Mouse (Mus musculus) brain, embryonic 18.5 days (tissue): ENCODE results near the gene Ror1.

Experiments used
- DNase-seq: peaks from one replicate; pipeline ENCODE4 v3.0.0-alpha.2; 2012; ENCODE audit warnings: low read depth, low spot score

The Ror1 gene

DNA sequence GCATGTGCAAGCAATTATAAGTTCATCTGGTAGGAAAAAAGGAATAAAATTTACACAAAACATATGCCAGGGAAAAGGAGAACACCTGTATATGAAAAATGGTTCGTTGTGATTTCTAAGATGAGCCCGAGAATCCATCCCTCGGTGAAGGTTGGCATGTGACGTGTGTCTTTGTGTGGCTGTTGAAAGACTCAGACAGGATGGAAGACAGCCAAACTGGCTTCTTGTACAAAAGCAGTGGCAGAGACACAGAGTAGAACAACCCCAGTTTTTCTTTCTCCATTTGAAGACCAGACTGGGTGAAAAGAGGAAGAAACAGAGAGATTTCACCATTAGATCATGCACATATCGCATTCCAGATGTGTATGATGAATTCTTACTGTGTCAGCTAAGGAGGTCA, 62.8 kb downstream of the Ror1 start:
- DNase-seq = no peak

- peak; percentile 32 for DNase-seq
These were observed 64.6 kb downstream of the Ror1 start for GRCm38 (mm10) chr4:100160156-100160555.

DNA sequence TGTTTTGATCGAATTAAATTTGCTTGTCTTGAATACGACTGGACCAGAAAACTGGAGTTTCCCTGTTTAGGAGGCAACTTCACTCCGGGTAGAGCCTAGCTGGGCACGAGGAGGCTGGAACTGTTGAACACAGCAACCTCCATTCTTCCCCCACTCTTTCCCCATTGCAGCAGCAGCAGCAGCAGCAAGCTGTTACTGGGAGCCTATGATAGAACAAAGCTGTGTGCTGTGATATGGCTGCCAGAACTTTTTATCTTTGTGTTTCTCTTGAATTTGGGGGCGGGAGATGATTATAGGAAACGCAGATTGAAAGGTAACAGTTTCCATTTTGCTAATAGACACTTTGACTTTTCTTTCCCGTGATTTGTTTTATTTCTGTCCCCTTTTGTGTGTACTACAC, 70.2 kb downstream of the Ror1 start:
- no peak for DNase-seq

DNA sequence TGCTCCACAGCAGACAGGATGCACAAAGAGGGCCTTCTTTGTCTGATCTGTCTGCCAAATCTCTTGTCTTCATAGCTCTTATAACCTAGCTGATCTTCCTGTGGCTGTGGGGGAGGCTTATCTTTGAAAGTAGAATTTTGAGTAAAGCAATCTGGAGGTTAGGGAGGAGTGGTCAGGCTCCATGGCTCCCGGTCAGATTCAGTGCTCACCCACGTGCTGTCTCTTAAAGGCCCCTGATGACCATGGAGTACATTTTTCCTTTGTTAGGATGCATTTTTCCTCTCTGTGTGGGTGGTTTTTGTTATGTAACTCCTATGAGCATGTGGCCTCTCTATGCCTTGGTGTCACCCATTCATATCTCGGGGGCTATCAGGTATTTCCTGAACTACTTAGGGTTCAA, 71.3 kb downstream of the Ror1 start:
- no peak for DNase-seq

DNA sequence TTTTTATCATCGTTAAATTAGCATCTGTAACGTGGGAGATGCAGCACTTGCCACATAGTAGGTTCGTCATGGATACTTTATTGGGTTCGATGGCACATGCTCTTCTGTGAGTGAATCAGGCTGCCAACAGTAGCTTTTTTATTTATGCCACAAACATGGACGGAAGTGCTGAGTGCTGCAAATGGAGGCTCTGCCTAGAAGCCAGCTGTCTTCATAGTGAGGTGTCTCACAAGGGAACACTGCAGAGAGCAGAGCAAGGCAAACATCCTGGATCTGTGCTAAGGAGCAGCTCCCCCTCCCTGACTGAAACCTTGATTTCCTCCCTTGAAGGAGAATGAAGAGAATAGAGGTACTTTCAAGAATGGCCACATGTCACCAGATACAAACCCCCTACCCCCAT, 74.1 kb downstream of the Ror1 start:
- DNase-seq = no peak

GRCm38 (mm10) chr4:100170161-100170650, 74.6 kb downstream of the Ror1 start:
- no peak for DNase-seq

DNA sequence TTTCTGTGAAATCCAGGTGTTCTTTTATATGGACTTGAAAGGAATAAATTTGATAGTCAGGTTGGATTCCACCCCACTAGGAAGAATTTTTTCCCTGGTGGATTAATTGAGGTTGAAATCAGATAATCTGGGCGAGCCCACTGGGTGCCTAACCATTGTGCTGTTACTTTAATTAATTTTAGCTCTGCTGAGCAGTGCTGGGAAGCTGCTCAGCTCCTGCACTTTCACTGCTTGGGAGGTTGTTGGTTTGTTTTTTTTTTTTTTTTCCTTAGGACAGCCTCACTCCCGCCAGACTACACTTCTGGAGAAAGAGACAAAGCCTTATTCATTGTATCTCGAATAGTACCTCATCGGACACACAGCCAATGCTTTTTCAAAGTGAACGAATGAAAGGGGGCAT, 75.2 kb downstream of the Ror1 start:
- DNase-seq = no peak

DNA sequence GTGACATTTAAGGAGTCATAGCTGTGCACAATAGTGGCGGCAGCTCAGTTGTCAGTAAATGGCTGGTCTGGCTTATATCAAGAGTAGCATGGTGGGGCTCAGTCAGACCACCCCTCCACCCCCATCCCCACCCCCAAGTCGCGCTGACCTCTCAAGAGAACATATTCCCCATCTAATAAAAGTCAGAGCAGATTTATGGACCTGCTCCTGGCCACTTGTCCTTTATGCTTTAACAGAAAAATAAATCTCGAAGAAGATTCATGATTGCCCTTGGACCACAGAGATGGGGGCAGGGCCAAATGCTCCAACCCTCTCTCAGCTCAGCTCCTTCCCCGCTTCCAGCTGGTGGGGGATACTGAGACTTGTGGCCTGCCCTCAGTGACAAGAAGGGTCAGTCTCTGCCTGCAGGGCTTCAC, 75.9 kb downstream of the Ror1 start:
- DNase-seq = no peak

DNA sequence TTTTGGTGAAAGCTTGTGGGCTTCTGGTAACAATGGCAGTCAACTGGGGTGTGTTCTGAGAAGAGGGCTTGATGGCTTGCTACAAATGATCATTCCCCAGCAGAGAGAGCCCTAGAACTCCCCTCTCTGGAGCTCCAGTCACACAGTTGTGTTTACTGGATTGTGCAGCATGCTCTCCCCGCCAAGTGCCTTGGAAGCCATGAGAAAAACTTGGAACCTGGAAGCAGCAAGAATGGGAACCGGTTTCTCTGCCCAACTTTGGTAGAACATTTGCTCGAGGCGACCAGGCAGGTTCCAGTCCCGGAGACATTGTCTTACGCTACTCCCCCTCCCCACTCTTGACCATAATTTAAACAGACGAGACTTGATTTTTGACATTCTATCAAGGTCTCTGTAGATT, 80.0 kb downstream of the Ror1 start:
- no peak for DNase-seq

- DNase-seq = no peak
These were observed 82.7 kb downstream of the Ror1 start for GRCm38 (mm10) chr4:100178316-100178715.

DNA sequence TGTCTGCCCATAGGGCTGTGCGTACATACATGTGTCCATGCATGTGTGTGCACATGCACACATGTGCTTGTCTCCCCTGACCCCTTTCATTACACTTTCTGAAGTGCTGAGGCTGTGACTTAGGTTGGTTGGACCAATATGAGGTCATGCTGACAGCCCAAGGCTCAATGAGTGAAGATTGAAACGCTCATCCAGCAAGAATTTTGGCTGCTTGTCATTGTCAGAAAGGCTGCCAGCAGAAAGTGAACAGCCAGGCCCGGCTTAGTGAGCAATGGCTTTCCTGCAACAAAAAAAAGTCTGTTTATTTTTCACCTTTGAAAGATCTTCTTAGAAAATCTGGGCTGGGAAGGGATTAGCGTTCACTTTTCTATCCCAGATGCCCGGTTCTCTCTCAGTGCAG, 86.1 kb downstream of the Ror1 start:
- DNase-seq = no peak

DNA sequence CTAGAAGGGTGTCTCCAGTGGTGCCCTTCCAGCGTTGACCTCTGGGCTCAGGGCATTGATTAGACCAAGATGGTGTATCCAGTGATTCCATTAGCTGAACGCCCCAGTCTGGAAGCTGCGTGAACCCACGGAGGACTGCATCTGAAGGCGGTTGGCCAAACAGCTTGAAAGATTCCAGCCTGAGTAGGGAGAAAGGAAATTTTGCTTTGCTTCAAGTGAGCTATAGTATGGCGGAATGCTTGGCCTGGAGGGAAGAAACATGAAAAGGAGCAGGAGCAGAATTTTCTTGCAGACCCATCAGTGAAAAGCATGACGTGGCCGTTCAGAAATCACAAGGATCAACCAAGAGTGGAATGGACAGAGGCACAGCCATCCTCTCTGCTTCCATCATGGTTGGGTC, 91.2 kb downstream of the Ror1 start:
- DNase-seq = no peak

GRCm38 (mm10) chr4:100187563-100188200, 92.1 kb downstream of the Ror1 start:
- no peak for DNase-seq

- DNase-seq = no peak
These were observed 92.7 kb downstream of the Ror1 start for GRCm38 (mm10) chr4:100188201-100188699.

GRCm38 (mm10) chr4:100191483-100191882, 95.9 kb downstream of the Ror1 start:
- no peak for DNase-seq

GRCm38 (mm10) chr4:100194136-100194535, 98.5 kb downstream of the Ror1 start:
- DNase-seq = no peak

- no peak for DNase-seq
These were observed 100.7 kb downstream of the Ror1 start for GRCm38 (mm10) chr4:100196255-100196793.

DNA sequence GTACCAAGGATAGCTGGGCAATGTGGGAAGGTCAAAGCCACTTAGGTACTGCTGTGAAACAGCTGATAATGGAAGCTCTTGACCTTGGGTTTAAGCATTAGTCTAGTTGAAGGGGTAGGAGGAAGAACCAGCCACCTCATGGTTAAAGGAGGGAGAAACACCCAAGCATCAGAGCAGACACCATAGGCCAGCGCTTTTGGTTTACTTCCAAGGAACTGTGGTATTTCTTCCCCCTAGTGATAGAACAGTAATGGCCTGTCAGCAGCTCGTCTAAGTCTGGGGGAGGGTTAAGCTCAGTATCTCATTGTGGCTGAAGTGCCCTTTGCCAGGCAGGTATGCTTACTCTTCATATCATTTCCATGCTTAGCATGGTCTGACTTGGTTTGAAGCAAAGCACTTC, 102.7 kb downstream of the Ror1 start:
- no peak for DNase-seq

DNA sequence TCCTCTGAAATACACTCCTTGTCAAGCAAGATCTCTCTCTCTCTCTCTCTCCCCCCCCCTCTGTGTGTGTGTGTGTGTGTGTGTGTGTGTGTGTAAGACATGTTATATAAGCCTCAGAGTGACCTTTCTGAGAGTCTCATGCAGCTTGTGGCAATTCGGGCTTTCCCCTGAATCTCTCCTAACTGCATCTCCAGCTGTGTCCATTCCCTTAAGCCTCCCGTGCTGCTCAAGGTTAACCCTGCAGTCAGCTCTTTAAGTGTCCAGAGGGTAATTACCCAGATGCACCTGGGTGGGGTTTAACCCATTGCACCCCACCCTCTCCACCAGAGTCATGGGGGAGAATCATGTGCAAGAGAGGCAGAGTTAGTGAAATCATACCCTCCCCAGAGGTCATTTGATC, 105.7 kb downstream of the Ror1 start:
- no peak for DNase-seq

- no peak for DNase-seq
These were observed 107.5 kb downstream of the Ror1 start for GRCm38 (mm10) chr4:100203066-100203465.

DNA sequence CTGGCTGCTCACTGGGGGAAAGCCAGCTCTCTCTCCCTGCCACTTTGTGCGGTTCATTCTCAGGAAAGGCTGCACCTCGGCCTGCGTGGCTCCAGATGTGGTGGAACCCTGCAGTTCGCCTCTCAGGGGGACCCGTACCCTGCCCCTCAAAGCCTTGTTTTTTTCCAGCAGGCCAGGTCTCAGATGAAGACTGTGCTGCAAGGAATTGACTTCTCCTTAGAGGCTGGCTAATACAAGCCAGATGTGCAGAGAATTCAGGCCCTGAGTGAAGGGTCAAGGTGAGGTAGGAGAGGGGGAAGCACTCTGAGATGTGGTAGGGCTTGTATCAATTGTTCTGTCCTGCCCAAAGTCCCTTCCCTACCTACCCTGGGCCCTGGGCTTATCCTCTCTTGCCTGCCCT, 108.1 kb downstream of the Ror1 start:
- no peak for DNase-seq

- no peak for DNase-seq
These were observed 108.8 kb downstream of the Ror1 start for GRCm38 (mm10) chr4:100204381-100204780.

- no peak for DNase-seq
These were observed 112.5 kb downstream of the Ror1 start for GRCm38 (mm10) chr4:100208081-100208480.

- no peak for DNase-seq
These were observed 113.5 kb downstream of the Ror1 start for GRCm38 (mm10) chr4:100209106-100209505.
